Mouse (Mus musculus): ENCODE results near the gene Rbm34.

Rbm34 gene

GRCm38 (mm10) chr8:126961516-126961915 lies 9.4 kb downstream of the Rbm34 start:
- DNase-seq (ENCODE audit: low spot score), result no peak

DNA sequence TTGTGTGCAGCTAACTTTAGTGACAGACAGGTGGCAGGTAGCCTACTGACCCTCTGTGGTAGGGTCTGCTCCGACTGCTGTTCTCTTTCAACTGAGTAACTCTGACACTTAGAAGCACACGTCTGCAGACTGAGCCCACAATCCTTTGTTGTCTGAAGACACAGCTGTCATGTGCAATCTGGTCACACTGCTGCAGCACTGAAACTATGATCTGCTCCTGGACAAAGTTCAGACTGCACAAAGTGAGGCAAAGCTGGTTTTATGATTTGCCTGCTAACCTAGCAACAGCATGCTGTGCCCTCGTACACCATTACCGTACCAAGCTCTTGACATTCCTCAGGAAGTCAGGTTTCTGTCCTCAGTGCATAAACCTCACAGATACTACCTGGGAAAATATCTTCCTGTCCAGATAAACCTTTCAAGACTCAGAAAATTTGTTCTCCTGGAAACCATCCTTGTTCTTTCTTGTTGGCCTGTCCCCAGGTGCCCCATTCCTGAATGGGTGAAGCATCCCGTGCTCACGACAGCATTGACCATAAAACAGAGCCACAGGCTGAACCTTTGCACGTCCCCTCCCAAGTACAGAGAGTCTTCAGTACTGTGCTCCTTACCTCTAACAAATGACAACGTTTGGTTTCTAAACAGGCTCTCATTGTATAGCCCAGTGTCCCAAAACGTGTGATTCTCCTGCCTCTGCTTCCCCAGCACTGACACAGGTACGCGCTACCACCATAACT lies 18.8 kb downstream of the Rbm34 start:
- no peak for DNase-seq (ENCODE audit: low spot score)

DNA sequence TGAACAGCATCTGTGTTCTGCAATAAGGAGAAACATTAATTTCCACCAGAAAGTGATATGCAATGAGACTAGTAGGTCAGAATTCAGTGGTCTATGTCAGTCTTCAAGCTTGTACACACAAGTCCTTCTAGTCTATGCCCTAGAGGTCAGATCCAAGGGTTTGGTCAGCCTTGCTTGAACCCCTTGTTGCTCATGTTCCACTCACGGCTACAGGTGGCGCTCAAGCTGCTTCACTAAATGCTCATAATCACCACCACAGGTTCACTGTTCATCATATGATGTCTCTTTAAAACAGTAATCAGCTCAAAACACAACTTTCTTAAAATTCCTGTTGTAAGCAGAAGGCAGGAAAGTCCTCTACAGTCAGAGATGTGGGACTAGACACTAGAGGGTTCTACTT lies 21.3 kb downstream of the Rbm34 start:
- DNase-seq (ENCODE audit: low spot score), result no peak

DNA sequence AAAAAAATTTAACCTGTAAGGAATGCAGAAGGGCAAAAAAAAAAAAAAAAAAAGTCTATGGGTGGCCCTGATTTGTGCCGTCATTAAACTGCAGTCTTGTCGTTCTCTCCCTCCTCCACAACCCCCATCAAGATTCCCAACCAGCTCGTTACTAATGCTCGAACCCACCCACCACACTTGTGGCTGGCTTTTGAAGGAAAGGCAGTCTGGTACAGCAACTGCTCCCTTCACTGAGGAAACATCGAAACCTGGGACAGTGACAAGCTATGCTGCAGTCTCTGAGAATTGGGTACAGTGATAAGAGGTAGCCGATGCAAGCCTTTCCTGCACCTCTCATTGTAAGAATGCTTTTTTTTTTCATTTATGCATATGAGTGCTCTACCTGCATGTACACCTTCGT lies 24.4 kb downstream of the Rbm34 start:
- no peak for DNase-seq (ENCODE audit: low spot score)

GRCm38 (mm10) chr8:126945730-126946163 lies 25.1 kb downstream of the Rbm34 start, which contains the start of gene Tomm20:
TSS of gene Tomm20 (minus strand) at chr8:126945844.
- peak; percentile 89 for DNase-seq (ENCODE audit: low spot score)

DNA sequence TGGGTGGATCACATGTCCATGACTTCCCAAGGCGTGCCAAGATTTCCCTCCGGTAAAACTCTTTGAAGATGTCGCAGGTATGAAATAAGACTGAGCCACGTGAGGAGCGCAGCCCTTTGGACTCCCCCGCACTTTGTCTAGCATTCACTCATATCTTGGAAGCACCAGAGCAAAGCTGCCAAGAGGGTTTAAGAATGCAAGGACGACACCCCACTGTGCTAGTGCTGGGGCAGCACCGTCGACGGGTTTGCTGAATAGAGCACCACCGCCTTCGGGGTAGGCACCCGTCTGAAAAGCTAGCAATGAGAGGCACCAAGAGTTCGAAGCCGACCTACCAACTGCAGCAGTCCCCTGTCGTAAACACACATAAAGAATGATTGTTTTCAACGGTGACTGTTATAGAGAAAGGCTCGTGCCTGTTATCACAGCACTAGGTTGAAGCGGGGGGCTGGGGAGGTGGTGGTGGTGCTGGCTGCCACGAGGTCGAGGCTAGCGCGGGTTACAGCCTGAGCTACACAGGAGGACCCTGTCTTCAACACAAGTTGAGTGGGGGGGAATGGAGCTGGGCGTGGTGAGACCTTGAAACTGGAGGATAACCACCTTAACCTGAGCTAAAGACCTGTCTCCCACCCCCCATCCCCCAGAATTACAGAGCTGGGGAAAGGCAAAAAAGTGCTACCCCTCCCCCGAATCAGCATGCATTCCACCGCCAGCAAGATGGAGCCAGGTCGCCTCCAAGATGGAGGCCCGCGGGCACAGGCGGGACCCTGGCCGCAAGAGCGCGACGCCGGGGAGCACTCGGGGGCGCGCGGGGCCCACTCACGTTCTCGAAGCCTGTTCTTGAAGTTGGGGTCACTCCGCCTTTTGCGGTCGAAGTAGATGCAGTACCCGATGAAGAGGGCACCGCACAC lies 25.8 kb downstream of the Rbm34 start:
- peak; percentile 11 for DNase-seq (ENCODE audit: low spot score)

GRCm38 (mm10) chr8:126943565-126943964 lies 27.3 kb downstream of the Rbm34 start:
- no peak for DNase-seq (ENCODE audit: low spot score)

- no peak for DNase-seq (ENCODE audit: low spot score)
Observed at GRCm38 (mm10) chr8:126937337-126937736, 33.5 kb downstream of the Rbm34 start.

DNA sequence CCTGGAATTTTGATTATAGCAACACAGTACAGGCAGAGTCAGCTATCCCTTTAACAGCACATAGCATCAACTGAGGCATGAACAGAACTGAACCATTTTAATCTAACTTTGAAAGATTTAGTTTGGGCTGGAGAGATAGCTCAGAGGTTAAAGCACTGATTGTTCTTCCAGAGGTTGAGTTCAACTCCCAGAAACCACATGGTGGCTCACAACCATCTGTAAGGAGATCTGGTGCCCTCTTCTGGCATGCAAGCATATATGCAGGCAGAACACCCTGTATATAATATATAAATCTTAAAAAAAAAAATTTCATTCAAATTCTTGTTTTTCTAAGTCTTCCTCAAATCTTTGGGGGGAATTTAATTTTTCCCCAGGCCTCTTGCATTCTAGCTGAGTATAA lies 34.9 kb downstream of the Rbm34 start:
- DNase-seq (ENCODE audit: low spot score), result no peak

GRCm38 (mm10) chr8:126935387-126935786 lies 35.5 kb downstream of the Rbm34 start:
- no peak for DNase-seq (ENCODE audit: low spot score)

DNA sequence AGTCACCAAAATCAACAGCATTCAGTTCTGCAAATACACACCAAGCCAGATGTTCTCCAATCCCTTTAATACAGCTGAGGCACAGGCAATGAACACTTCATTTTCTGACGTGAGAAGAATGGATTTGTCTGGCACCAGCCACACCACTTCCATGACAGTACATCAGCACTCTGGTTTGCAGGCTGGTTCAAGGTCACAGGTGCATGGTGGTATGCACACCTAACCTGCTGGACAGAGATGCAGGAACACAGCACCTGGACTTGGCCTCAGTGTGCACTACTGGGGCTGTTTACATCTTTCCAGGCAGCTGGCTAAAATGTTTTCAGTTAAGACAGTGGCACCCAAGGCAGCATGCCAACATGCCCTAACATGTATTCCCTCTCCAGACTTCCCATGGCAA lies 38.2 kb downstream of the Rbm34 start:
- DNase-seq (ENCODE audit: low spot score), result no peak

DNA sequence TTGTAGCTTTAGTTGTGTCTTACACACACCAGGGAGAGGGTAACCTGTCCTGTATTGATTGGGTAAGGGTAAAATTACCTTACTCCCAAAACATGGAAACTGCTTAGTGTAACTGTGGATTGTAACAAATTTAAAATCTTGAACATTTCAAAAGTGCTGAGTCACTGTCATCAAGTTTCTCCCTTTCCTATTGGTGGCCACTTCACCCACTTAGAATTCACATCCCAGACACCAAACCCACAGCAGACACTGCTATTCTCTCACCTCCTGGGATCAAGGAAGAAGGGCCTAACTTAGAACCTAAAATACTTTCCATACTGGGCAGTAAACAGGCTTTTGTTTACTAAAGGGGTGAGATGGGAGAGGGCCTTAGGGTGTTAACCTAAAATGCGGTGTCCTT lies 38.6 kb downstream of the Rbm34 start:
- DNase-seq (ENCODE audit: low spot score), result no peak

DNA sequence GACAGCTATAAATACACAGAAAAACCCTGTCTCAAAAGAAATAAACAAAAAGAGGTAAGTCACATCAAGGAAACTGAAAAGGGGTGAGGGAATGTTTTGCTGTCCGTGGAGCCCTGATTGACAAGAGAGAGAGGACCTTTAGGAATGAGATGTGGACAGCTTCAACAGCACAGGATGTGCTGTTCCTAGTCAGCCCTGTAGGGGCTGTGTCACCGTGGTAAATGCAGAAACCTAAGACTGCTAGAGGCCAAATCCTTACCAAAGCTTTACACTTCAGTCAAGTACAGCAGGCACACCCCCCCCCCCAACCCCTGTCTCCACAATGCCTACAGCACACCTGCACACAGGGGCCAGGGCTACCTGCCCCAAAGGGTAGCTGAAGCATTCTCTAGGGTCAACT lies 39.2 kb downstream of the Rbm34 start:
- DNase-seq (ENCODE audit: low spot score), result no peak

- DNase-seq (ENCODE audit: low spot score), result peak; percentile 39
Observed at GRCm38 (mm10) chr8:126929607-126930161, 41.2 kb downstream of the Rbm34 start.

DNA sequence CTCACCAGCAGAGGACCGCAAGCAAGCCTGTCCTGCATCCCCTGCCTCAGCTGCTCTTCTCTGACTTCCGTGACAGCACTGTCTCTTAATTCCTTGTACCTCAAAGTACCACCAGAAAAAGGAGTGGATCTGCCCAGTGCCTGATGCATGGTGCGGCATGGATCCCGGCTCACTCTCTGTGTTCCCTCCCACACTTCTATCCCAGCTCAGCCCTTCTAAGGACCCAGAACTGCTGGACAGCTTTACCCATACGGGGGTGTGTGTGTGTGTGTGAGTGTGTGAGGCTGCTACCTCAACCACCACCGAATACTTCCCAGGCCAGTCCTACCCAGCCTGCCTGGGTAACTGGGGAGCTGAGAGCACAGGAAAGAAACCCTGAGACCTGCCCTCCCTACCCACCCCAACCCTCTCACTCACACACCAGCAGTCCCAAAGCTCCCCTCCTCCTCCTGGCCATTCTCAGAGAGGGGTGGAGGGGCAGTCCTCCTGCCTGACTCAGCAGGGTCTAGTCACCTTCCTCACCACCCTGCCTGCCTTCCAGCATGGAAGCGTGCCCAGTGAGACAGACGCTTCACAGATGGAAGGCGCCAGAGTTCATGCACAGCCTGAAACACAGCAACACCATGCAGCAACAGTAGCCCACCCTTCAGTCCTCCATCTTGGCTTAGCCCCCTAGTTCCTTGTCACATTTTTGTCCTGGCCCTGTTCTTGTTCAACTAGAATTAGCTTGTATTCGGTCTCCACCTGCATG lies 41.9 kb downstream of the Rbm34 start:
- no peak for DNase-seq (ENCODE audit: low spot score)

DNA sequence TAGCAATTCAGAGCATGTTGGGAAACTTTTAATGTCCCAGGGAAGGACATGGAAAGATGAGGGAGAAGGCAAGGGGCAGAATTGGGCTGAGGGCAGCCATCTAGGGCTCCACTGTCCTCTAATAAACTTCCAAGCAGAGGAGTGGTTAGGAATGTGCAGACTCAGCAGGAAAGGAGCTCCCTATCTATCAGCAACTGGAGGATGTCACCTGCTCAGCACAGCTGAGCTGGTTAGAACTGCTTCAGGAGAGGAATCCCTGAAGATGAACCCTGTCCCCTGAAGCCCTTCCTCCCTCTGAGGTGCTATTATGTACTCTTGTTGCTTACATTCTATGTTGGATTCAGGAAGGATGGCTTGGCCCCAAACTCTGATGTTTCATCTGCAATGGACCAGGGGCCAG lies 42.8 kb downstream of the Rbm34 start:
- no peak for DNase-seq (ENCODE audit: low spot score)

DNA sequence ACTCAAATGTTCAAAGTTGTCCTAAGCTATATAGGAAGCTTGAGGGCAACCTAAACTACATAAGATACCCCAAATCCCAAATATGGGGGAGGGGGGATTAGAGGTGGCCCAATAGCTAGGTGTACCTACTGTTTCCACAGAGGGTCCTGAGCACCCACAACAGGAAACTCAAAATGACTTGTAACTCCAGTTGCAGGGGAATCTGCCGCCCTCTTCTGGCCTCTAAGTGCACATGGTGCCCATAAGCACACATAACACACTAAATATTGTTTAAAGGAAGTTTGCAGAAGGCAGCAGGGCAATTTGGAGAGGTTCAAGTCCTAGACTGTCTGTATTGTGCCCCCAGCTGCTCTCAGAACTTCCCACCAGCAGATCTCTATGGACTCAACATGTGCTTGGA lies 43.8 kb downstream of the Rbm34 start:
- no peak for DNase-seq (ENCODE audit: low spot score)

- DNase-seq (ENCODE audit: low spot score), result no peak
Observed at GRCm38 (mm10) chr8:126922981-126923380, 47.9 kb downstream of the Rbm34 start.

DNA sequence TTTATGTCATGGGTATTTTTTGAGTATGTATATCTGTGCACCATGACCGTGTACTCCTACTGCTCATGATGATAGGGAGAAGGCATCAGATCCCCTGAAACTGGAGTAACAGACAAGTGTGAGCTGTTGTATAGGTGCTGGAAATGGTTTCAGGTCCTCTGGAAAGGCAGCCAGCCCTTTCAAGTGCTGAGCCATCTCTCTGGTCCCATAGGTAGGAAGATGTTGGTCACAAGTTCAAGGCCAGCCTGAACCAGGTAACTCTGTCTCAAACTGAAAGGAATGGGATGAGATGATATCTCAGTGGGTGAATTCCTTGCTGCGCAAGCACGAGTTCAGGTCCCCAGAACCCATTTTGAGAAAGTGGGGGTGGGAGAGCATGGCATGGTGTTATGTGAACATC lies 49.4 kb downstream of the Rbm34 start:
- no peak for DNase-seq (ENCODE audit: low spot score)

DNA sequence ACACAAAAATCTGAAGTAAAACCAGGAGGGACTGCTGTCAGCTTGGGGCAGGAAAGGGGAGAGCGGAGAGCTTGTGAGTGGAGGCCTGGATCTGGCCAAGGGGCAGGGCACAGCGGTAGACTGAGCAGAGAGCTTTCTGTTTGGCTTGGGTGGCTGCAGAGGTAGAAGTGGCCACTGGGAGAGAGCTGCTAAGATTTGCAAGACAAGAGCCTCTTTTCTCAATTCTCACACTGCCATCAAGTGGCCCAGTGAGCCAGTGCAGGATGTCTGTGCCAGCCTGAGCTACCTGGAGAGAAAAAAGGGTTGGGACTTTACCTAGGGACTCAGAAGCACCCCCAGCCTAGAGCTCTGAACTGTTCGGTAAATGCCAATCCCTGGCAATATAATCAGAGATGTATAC lies 50.0 kb downstream of the Rbm34 start:
- DNase-seq (ENCODE audit: low spot score), result peak; percentile 25

GRCm38 (mm10) chr8:126920386-126920785 lies 50.5 kb downstream of the Rbm34 start:
- DNase-seq (ENCODE audit: low spot score), result no peak

DNA sequence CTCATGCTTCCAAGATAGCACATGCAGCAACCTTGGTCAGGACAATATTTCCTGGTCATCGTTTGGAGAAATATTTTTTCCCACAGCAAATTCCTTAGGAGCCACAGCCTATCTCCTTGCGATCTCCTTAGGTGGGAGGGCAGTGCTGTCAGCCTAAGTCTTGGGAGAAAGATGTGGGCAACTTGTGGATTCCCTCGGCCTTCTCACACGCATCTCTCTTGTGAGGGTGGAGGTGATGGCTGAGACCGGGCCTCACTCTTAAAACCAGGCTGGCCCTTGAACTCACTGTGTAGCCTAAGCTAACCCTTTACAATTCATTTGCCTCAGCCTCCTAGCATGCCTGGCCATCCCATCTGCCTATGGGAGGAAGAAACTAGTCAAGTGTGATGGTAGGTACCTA lies 51.2 kb downstream of the Rbm34 start:
- DNase-seq (ENCODE audit: low spot score), result no peak

All from spleen, adult 12 weeks (tissue).